Mouse (Mus musculus) 3T3-L1 (cell line): ENCODE data around the gene Dhx9.
A peak's percentile ranks its signal among the peaks of the same experiment; 100 is the strongest.

ENCODE experiments used
- DNase-seq: peaks from one replicate; pipeline ENCODE4 v3.0.0-alpha.2; 2015; ENCODE audit warnings: low read depth, low spot score

Dhx9 gene

GRCm38 (mm10) chr1:153486120-153486519 is 1.3 kb downstream of the Dhx9 start:
- peak; percentile 40 for DNase-seq

GRCm38 (mm10) chr1:153485201-153485796 is 2.2 kb downstream of the Dhx9 start:
- peak; percentile 46 for DNase-seq

GRCm38 (mm10) chr1:153481025-153481412 is 6.4 kb downstream of the Dhx9 start:
- no peak for DNase-seq

- peak; percentile 88 for DNase-seq
Observed at GRCm38 (mm10) chr1:153480386-153481024, 7.0 kb downstream of the Dhx9 start.

GRCm38 (mm10) chr1:153479296-153479695 is 8.2 kb downstream of the Dhx9 start:
- no peak for DNase-seq

- no peak for DNase-seq
Observed at GRCm38 (mm10) chr1:153461796-153462195, 25.7 kb downstream of the Dhx9 start.

GRCm38 (mm10) chr1:153456137-153456536 is 31.3 kb downstream of the Dhx9 start:
- no peak for DNase-seq

GRCm38 (mm10) chr1:153453146-153453642 is 34.3 kb downstream of the Dhx9 start:
- DNase-seq = peak; percentile 35

- DNase-seq = peak; percentile 60
Observed at GRCm38 (mm10) chr1:153451237-153452154, 36.0 kb downstream of the Dhx9 start.

GRCm38 (mm10) chr1:153446120-153446831 is 41.2 kb downstream of the Dhx9 start:
- peak; percentile 38 for DNase-seq

- no peak for DNase-seq
Observed at GRCm38 (mm10) chr1:153443632-153444031, 43.8 kb downstream of the Dhx9 start.

GRCm38 (mm10) chr1:153443019-153443418 is 44.4 kb downstream of the Dhx9 start:
- DNase-seq = no peak

GRCm38 (mm10) chr1:153441656-153442055 is 45.8 kb downstream of the Dhx9 start:
- no peak for DNase-seq

GRCm38 (mm10) chr1:153440752-153441151 is 46.7 kb downstream of the Dhx9 start:
- DNase-seq = no peak

- no peak for DNase-seq
Observed at GRCm38 (mm10) chr1:153437536-153437935, 49.9 kb downstream of the Dhx9 start.

GRCm38 (mm10) chr1:153433851-153434589 is 53.4 kb downstream of the Dhx9 start:
- no peak for DNase-seq

GRCm38 (mm10) chr1:153432329-153432728 is 55.1 kb downstream of the Dhx9 start:
- DNase-seq = no peak

GRCm38 (mm10) chr1:153431701-153432100 is 55.8 kb downstream of the Dhx9 start:
- no peak for DNase-seq

GRCm38 (mm10) chr1:153431158-153431557 is 56.3 kb downstream of the Dhx9 start:
- DNase-seq = no peak

GRCm38 (mm10) chr1:153424770-153425584 is 62.5 kb downstream of the Dhx9 start, which contains the start of gene Shcbp1l:
TSS of gene Shcbp1l (plus strand) at chr1:153425162.
- no peak for DNase-seq
